Mouse (Mus musculus) liver, embryonic 13.5 days (tissue): ENCODE data around the gene Natd1. TPM values are rescaled to one million over a fixed set of nuclear protein-coding genes. Genes with fewer than 3 reads are reported as not detected.

ENCODE experiments used
- ATAC-seq: fragments of 200-750 bp; cut with Nextera tagmentation; 2 replicates; pipeline ENCODE4 v1.8.0; 2017; ENCODE audit warnings: low read depth, mild to moderate bottlenecking, moderate number of reproducible peaks, moderate library complexity
- DNase-seq: peaks from one replicate; pipeline ENCODE4 v3.0.0; 2022
- H3K27ac ChIP-seq: fragments of 300-500 bp; sonication (generic); 2 replicates; pipeline ENCODE4 v1.5.1; 2015; ENCODE audit warnings: moderate library complexity, mild to moderate bottlenecking, inconsistent platforms
- H3K27me3 ChIP-seq: fragments of 300-500 bp; sonication (generic); 2 replicates; pipeline ENCODE4 v1.6.1; 2015; ENCODE audit warnings: mild to moderate bottlenecking, inconsistent platforms
- H3K36me3 ChIP-seq: fragments of 300-500 bp; sonication (generic); 2 replicates; pipeline ENCODE4 v1.6.1; 2015; ENCODE audit warnings: mild to moderate bottlenecking, inconsistent platforms
- H3K4me1 ChIP-seq: fragments of 300-500 bp; sonication (generic); replicated peaks from 2 replicates; pipeline ENCODE4 v1.6.1; 2015; ENCODE audit warnings: inconsistent platforms
- H3K4me2 ChIP-seq: fragments of 300-500 bp; sonication (generic); 2 replicates; pipeline ENCODE4 v1.6.1; 2015; ENCODE audit warnings: inconsistent platforms, mild to moderate bottlenecking, moderate library complexity
- H3K4me3 ChIP-seq: fragments of 300-500 bp; sonication (generic); replicated peaks from 2 replicates; pipeline ENCODE4 v1.5.1; 2015; ENCODE audit warnings: mild to moderate bottlenecking, inconsistent platforms
- H3K9ac ChIP-seq: fragments of 300-500 bp; sonication (generic); 2 replicates; pipeline ENCODE4 v1.6.1; 2015; ENCODE audit warnings: mild to moderate bottlenecking, inconsistent platforms
- H3K9me3 ChIP-seq: fragments of 300-500 bp; sonication (generic); replicated peaks from 2 replicates; pipeline ENCODE4 v1.6.1; 2016; ENCODE audit warnings: inconsistent platforms
- WGBS: fragments of 180-500 bp; shearing (Covaris S2); methylation state at CpG from one replicate; pipeline ENCODE4 v1.1.7; 2015; ENCODE audit not compliant: insufficient replicate concordance; 5-methylcytosine and 5-hydroxymethylcytosine counted together
- polyA plus RNA-seq: library from polyadenylated mRNA; unstranded; fragments of >200 nt; fragmentation: Nextera tagmentation; extraction: Ambion mirVana; gene quantifications from 2 replicates; pipeline ENCODE4 v1.2.1, GENCODE M21; 2015

Natd1 gene
- polyA plus RNA-seq, 1 experiment from 2014 or later = 8.6 TPM

- Histone ChIP-seq H3K9ac (peak within 1 kb of the TSS; percentile 99), H3K27me3 (no peaks in the 10 kb centered on the region), H3K9me3 (no peaks in the 10 kb centered on the region), H3K4me1 (peaks cover 76% of the 10 kb centered on the region), H3K4me2 (peak within 1 kb of the TSS; percentile 90), H3K36me3 (peaks cover 25% of the 10 kb centered on the region), H3K4me3 (peak within 1 kb of the TSS; percentile 95), H3K27ac (peak within 1 kb of the TSS; percentile 94)
- DNase-seq (peak; percentile 97), ATAC-seq (peak; percentile 82)
- under 1% methylated on average over 59 of the region's 59 CpGs for WGBS
Measured at GRCm38 (mm10) chr11:60931869-60932481, 17.4 kb upstream of the Natd1 start, which contains the start of gene Map2k3. TSS of gene Map2k3 (plus strand) at chr11:60932033.

- Histone ChIP-seq H3K9me3 (no peaks in the 10 kb centered on the region), H3K27ac (peak overlapping the region; percentile 65), H3K27me3 (no peaks in the 10 kb centered on the region), H3K4me1 (peaks cover 76% of the 10 kb centered on the region), H3K9ac (peak overlapping the region; percentile 99), H3K36me3 (peaks cover 19% of the 10 kb centered on the region), H3K4me3 (peak overlapping the region; percentile 95), H3K4me2 (peak overlapping the region; percentile 90)
- peak; percentile 3 for ATAC-seq
- 2% methylated on average over 30 of the region's 30 CpGs for WGBS
- DNase-seq = no peak
Measured at GRCm38 (mm10) chr11:60931282-60931868, 16.8 kb upstream of the Natd1 start.

GRCm38 (mm10) chr11:60930724-60931281, 16.3 kb upstream of the Natd1 start:
- H3K27me3 ChIP-seq = no peaks in the 10 kb centered on the region
- WGBS = 14% methylated on average over 7 of the region's 7 CpGs
- H3K4me1 ChIP-seq = peaks cover 76% of the 10 kb centered on the region
- peak overlapping the region; percentile 95 for H3K4me3 ChIP-seq
- peak overlapping the region; percentile 90 for H3K4me2 ChIP-seq
- H3K9me3 ChIP-seq = no peaks in the 10 kb centered on the region
- peak overlapping the region; percentile 65 for H3K27ac ChIP-seq
- ATAC-seq (no peak), DNase-seq (no peak)
- peak overlapping the region; percentile 99 for H3K9ac ChIP-seq
- H3K36me3 ChIP-seq = peaks cover 14% of the 10 kb centered on the region

GRCm38 (mm10) chr11:60927264-60927663, 12.7 kb upstream of the Natd1 start:
- peak; percentile 20 for ATAC-seq
- H3K9ac ChIP-seq = peak overlapping the region; percentile 39; the same call in 1 of the 2 replicates
- H3K4me2 ChIP-seq = peak overlapping the region; percentile 35
- DNase-seq = peak; percentile 85
- H3K36me3 ChIP-seq = no peaks in the 10 kb centered on the region
- H3K27ac ChIP-seq = peak overlapping the region; percentile 95
- no peaks in the 10 kb centered on the region for H3K9me3 ChIP-seq
- no peaks in the 10 kb centered on the region for H3K27me3 ChIP-seq
- no peak overlapping the region; the same call in 1 of the 2 replicates for H3K4me3 ChIP-seq
- WGBS = under 1% methylated on average over 9 of the region's 9 CpGs
- H3K4me1 ChIP-seq = peaks cover 76% of the 10 kb centered on the region

- Histone ChIP-seq H3K4me1 (peaks cover 86% of the 10 kb centered on the region), H3K27me3 (no peaks in the 10 kb centered on the region), H3K36me3 (peaks cover 6% of the 10 kb centered on the region), H3K27ac (peak overlapping the region; percentile 95), H3K9me3 (no peaks in the 10 kb centered on the region), H3K4me3 (peak overlapping the region; percentile 21), H3K4me2 (peak overlapping the region; percentile 65), H3K9ac (peak overlapping the region; percentile 67)
- ATAC-seq = peak; percentile 69
- DNase-seq = no peak
- 39% methylated on average over 1 of the region's 1 CpGs for WGBS
Measured at GRCm38 (mm10) chr11:60924981-60925380, 10.4 kb upstream of the Natd1 start.

- Histone ChIP-seq H3K27me3 (no peaks in the 10 kb centered on the region), H3K4me2 (peak overlapping the region; percentile 65), H3K9ac (peak overlapping the region; percentile 67), H3K36me3 (peaks cover 6% of the 10 kb centered on the region), H3K27ac (peak overlapping the region; percentile 95), H3K4me1 (peaks cover 86% of the 10 kb centered on the region), H3K4me3 (peak overlapping the region; percentile 21), H3K9me3 (no peaks in the 10 kb centered on the region)
- ATAC-seq = peak; percentile 93
- peak; percentile 81 for DNase-seq
- 20% methylated on average over 6 of the region's 6 CpGs for WGBS
Measured at GRCm38 (mm10) chr11:60924498-60924897, 9.9 kb upstream of the Natd1 start.

- Histone ChIP-seq H3K36me3 (peaks cover 6% of the 10 kb centered on the region), H3K27ac (peak overlapping the region; percentile 81), H3K27me3 (no peaks in the 10 kb centered on the region), H3K4me1 (peaks cover 86% of the 10 kb centered on the region), H3K9ac (peak overlapping the region; percentile 10), H3K4me3 (no peak overlapping the region), H3K4me2 (peak overlapping the region; percentile 45), H3K9me3 (no peaks in the 10 kb centered on the region)
- 77% methylated on average over 5 of the region's 5 CpGs for WGBS
- ATAC-seq (no peak), DNase-seq (no peak)
Measured at GRCm38 (mm10) chr11:60922964-60923363, 8.4 kb upstream of the Natd1 start.

- peaks cover 6% of the 10 kb centered on the region for H3K36me3 ChIP-seq
- H3K9ac ChIP-seq = peak overlapping the region; percentile 10
- peak; percentile 73 for ATAC-seq
- WGBS = 43% methylated on average over 1 of the region's 1 CpGs
- H3K4me1 ChIP-seq = peaks cover 87% of the 10 kb centered on the region
- peak overlapping the region; percentile 45 for H3K4me2 ChIP-seq
- DNase-seq = peak; percentile 64
- peak overlapping the region; percentile 81 for H3K27ac ChIP-seq
- no peak overlapping the region for H3K4me3 ChIP-seq
- no peaks in the 10 kb centered on the region for H3K27me3 ChIP-seq
- H3K9me3 ChIP-seq = no peaks in the 10 kb centered on the region
Measured at GRCm38 (mm10) chr11:60922195-60922594, 7.6 kb upstream of the Natd1 start.

GRCm38 (mm10) chr11:60920021-60920420, 5.5 kb upstream of the Natd1 start:
- H3K4me3 ChIP-seq = no peak overlapping the region
- H3K36me3 ChIP-seq = peaks cover 6% of the 10 kb centered on the region
- peaks cover 75% of the 10 kb centered on the region for H3K4me1 ChIP-seq
- H3K4me2 ChIP-seq = peak overlapping the region; percentile 3; the same call in 1 of the 2 replicates
- 37% methylated on average over 2 of the region's 2 CpGs for WGBS
- peak overlapping the region; percentile 81 for H3K27ac ChIP-seq
- H3K9me3 ChIP-seq = no peaks in the 10 kb centered on the region
- DNase-seq (no peak), ATAC-seq (peak; percentile 13)
- no peaks in the 10 kb centered on the region for H3K27me3 ChIP-seq
- peak overlapping the region; percentile 22; the same call in 1 of the 2 replicates for H3K9ac ChIP-seq

- Histone ChIP-seq H3K4me2 (no peak overlapping the region), H3K27me3 (no peaks in the 10 kb centered on the region), H3K9me3 (no peaks in the 10 kb centered on the region), H3K9ac (no peak overlapping the region), H3K36me3 (no peaks in the 10 kb centered on the region), H3K4me3 (no peak overlapping the region), H3K27ac (peak overlapping the region; percentile 84; the same call in 1 of the 2 replicates), H3K4me1 (peaks cover 68% of the 10 kb centered on the region)
- 68% methylated on average over 4 of the region's 4 CpGs for WGBS
- ATAC-seq = no peak
- DNase-seq = no peak
Measured at GRCm38 (mm10) chr11:60915201-60915600, 651 bp upstream of the Natd1 start.
